Mouse (Mus musculus) forebrain, embryonic 12.5 days (tissue): ENCODE data around the gene Mbnl2. TPM values are rescaled to one million over a fixed set of nuclear protein-coding genes. Genes with fewer than 3 reads are reported as not detected.

ENCODE experiments used
- ATAC-seq: fragments of 200-750 bp; cut with Nextera tagmentation; 2 replicates; pipeline ENCODE4 v1.8.0; 2017; ENCODE audit warnings: moderate TSS enrichment; ENCODE audit not compliant: low FRiP score
- H3K27ac ChIP-seq: fragments of 300-500 bp; sonication (generic); 2 replicates; pipeline ENCODE4 v1.5.1; 2016; ENCODE audit warnings: mild to moderate bottlenecking
- H3K27me3 ChIP-seq: fragments of 300-500 bp; sonication (generic); 2 replicates; pipeline ENCODE4 v1.6.1; 2016; ENCODE audit warnings: mild to moderate bottlenecking
- H3K36me3 ChIP-seq: fragments of 300-500 bp; sonication (generic); replicated peaks from 2 replicates; pipeline ENCODE4 v1.6.1; 2016; ENCODE audit warnings: mild to moderate bottlenecking
- H3K4me1 ChIP-seq: fragments of 300-500 bp; sonication (generic); 2 replicates; pipeline ENCODE4 v1.6.1; 2016
- H3K4me2 ChIP-seq: fragments of 300-500 bp; sonication (generic); 2 replicates; pipeline ENCODE4 v1.6.1; 2016; ENCODE audit warnings: mild to moderate bottlenecking, moderate library complexity
- H3K4me3 ChIP-seq: fragments of 300-500 bp; sonication (generic); replicated peaks from 2 replicates; pipeline ENCODE4 v1.5.1; 2016; ENCODE audit warnings: mild to moderate bottlenecking
- H3K9ac ChIP-seq: fragments of 300-500 bp; sonication (generic); 2 replicates; pipeline ENCODE4 v1.6.1; 2016; ENCODE audit warnings: mild to moderate bottlenecking
- H3K9me3 ChIP-seq: fragments of 300-500 bp; sonication (generic); 2 replicates; pipeline ENCODE4 v1.6.1; 2016
- WGBS: fragments of 180-500 bp; shearing (Covaris S2); methylation state at CpG from one replicate; pipeline ENCODE4 v1.1.7; 2016; 5-methylcytosine and 5-hydroxymethylcytosine counted together
- polyA plus RNA-seq: library from polyadenylated mRNA; unstranded; fragments of >200 nt; fragmentation: Nextera tagmentation; extraction: Ambion mirVana; gene quantifications from 2 replicates; pipeline ENCODE4 v1.2.1, GENCODE M21; 2016

Gene Mbnl2
- polyA plus RNA-seq, 1 experiment from 2014 or later, result 32.5 TPM

DNA sequence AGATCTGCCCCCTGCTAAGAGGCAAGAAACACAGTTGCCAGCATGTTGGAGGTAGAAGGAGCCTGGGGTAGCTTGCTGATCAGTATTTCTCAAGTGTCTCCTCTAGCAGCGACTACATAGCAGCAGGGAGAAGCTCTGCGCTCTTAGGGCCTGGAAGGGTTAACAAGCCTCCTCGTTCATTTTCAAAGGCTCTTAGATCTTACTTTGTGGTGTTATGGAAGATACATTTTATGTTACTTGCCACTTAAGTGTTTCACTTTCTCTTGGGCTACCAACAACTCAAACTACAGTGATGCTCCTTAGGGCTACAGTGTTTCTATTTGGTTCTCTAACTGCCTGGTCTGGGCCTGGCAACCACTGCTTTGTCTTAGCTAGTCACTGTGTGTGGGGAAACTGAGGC is 31.9 kb downstream of the Mbnl2 start:
- 72% methylated on average over 3 of the region's 3 CpGs for WGBS
- H3K4me2 ChIP-seq, result no peak overlapping the region
- H3K4me1 ChIP-seq, result peaks cover 36% of the 10 kb centered on the region
- ATAC-seq, result no peak
- no peak overlapping the region for H3K27ac ChIP-seq
- no peaks in the 10 kb centered on the region for H3K9me3 ChIP-seq
- H3K4me3 ChIP-seq, result no peak overlapping the region
- H3K9ac ChIP-seq, result no peak overlapping the region
- no peaks in the 10 kb centered on the region for H3K36me3 ChIP-seq
- H3K27me3 ChIP-seq, result no peaks in the 10 kb centered on the region

DNA sequence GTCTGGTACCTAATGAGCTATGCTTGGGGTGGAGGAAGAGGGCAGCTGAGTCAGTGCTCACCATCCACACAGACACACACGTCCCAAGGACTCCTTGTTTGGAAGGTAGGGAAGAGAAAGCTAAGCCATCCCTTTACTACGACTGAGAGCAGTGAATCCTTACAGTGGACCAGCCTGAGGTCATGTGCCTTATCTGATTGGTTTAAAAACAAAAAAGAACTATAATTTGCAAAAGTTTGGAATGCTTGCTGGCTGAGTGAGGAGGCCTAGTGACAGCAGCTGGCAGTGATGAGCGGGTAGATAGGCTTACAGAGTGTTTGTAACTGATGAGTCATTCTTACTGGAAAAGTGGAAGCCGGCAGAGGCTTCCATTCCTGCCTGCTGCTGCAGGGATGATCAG is 32.5 kb downstream of the Mbnl2 start:
- Histone ChIP-seq H3K4me3 (no peak overlapping the region), H3K4me2 (no peak overlapping the region), H3K4me1 (peaks cover 33% of the 10 kb centered on the region), H3K36me3 (no peaks in the 10 kb centered on the region), H3K9me3 (no peaks in the 10 kb centered on the region), H3K27ac (no peak overlapping the region), H3K9ac (no peak overlapping the region), H3K27me3 (no peaks in the 10 kb centered on the region)
- 67% methylated on average over 4 of the region's 4 CpGs for WGBS
- no peak for ATAC-seq

DNA sequence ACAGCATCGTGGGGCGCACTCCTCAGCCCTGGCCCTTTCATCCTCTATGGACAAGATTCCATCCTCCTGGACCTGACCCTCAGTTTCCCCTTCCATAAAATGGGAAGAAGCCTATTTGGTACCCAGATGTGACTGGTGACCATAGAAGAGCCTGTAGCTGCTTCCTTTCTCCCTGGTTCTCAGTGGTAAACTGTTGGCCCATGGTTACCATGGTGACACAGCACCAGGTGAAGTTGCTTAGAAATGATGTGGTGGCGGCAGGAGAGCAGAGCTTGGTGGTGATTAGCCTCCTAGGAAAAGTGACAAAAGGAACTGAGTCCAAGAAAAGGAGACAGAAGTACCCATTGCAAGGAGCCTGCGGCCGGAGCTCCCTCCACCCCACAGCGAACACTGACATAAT is 34.2 kb downstream of the Mbnl2 start:
- 84% methylated on average over 6 of the region's 6 CpGs for WGBS
- no peak overlapping the region for H3K27ac ChIP-seq
- no peaks in the 10 kb centered on the region for H3K9me3 ChIP-seq
- peaks cover 30% of the 10 kb centered on the region for H3K4me1 ChIP-seq
- ATAC-seq, result no peak
- no peak overlapping the region for H3K4me2 ChIP-seq
- H3K36me3 ChIP-seq, result no peaks in the 10 kb centered on the region; the same call in 1 of the 2 replicates
- no peak overlapping the region for H3K9ac ChIP-seq
- no peak overlapping the region for H3K4me3 ChIP-seq
- H3K27me3 ChIP-seq, result no peaks in the 10 kb centered on the region

DNA sequence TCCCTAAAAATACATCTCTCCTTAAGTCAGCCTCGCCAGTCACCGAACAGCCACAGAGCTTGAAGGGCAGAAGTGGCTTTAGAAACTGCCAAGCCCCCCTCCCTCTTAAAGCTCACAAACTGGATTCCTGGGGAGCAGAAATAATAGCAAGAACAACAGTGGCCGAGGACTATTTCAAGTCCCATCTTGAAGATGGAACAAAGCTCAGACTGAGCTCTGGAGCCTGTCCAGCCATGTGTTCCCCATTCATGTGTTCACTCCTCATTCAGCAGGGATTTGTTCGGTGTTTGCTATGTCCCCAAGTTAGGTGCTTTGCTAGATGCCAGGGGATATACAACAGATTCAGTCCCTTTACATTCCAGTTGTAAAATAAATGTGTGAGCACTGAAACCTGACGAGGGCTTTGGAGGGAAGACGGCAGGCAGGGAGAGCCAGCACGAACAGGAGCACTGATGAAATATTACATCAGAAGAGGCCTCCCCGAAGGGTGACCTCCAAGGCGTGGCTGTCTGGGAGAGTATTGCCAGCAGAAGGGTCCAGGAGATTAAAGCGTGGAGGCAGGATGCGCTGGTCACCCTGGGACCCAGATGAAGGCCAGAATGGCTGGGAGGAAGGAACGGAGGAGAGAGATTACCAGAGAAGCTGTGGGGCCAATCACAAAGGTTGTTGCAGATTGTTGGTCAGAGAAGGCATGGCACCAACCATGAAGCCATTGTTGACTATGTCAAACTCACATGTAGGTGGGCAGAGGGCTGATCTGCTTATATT is 36.0 kb downstream of the Mbnl2 start:
- Histone ChIP-seq H3K36me3 (no peaks in the 10 kb centered on the region; the same call in 1 of the 2 replicates), H3K4me1 (peaks cover 30% of the 10 kb centered on the region), H3K27me3 (no peaks in the 10 kb centered on the region), H3K27ac (no peak overlapping the region), H3K9ac (no peak overlapping the region), H3K4me3 (no peak overlapping the region), H3K9me3 (no peaks in the 10 kb centered on the region), H3K4me2 (no peak overlapping the region)
- ATAC-seq, result no peak
- 51% methylated on average over 12 of the region's 12 CpGs for WGBS

DNA sequence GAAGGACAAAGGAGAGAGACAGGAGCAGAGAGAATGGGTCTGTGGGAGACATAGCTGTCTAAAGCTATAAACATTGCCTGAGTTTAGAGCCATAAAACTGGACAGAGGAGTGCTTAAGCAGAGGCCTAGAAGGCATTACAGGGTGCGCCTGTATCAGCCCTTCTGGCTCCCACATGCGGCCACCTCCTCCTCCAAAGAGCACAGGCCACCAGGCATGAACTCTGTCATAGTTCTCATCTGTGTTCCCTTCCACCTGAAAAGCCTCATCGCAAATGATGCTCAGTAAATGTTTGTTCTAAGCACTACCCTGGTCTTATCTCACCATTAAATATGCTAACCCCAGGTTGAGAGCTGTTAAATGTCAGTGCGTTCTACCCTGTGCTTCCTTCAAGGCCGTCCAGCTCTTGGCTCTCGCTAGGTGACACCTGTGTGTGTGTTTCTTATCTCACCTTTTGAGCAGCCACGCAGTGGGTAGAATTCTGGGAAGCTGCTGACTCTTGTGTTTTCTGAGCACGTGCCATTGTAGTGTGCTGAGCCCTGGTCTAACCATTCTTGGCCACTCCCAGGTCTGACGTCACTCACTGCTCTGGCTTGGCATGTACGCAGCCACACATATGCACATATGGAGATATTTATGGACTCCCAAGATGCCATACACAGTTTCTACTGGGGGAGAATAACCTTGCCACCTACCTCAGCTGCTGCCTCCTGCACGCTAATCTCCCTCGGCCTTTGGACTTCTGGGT is 37.4 kb downstream of the Mbnl2 start:
- no peaks in the 10 kb centered on the region; the same call in 1 of the 2 replicates for H3K36me3 ChIP-seq
- 94% methylated on average over 12 of the region's 12 CpGs for WGBS
- peaks cover 23% of the 10 kb centered on the region for H3K4me1 ChIP-seq
- ATAC-seq, result no peak
- no peak overlapping the region for H3K4me2 ChIP-seq
- no peaks in the 10 kb centered on the region for H3K9me3 ChIP-seq
- no peaks in the 10 kb centered on the region for H3K27me3 ChIP-seq
- H3K4me3 ChIP-seq, result no peak overlapping the region
- no peak overlapping the region for H3K27ac ChIP-seq
- H3K9ac ChIP-seq, result no peak overlapping the region

DNA sequence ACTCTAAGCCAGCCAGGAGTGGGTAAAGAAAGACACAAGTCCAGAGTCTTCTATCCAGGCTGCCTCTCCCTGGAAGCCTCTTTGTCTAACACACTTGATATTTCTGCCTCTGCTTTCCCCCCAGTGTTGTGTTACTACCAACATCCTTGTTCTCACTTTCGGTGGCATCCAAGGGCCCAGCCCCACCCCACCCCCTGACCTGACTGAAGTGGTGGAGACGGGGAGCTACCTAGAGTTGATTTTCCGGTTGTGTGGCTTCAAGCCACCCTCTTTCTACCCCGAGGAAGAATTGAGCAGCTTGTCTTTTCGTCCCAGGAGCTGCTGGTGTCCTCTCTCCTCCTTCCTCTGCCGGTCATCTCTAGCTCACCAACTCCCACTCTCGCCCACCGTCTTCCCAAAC is 38.0 kb downstream of the Mbnl2 start:
- 87% methylated on average over 8 of the region's 8 CpGs for WGBS
- H3K9me3 ChIP-seq, result no peaks in the 10 kb centered on the region
- H3K27me3 ChIP-seq, result no peaks in the 10 kb centered on the region
- no peak overlapping the region for H3K4me2 ChIP-seq
- H3K9ac ChIP-seq, result no peak overlapping the region
- H3K27ac ChIP-seq, result no peak overlapping the region
- ATAC-seq, result no peak
- no peaks in the 10 kb centered on the region; the same call in 1 of the 2 replicates for H3K36me3 ChIP-seq
- no peak overlapping the region for H3K4me3 ChIP-seq
- peaks cover 26% of the 10 kb centered on the region for H3K4me1 ChIP-seq

DNA sequence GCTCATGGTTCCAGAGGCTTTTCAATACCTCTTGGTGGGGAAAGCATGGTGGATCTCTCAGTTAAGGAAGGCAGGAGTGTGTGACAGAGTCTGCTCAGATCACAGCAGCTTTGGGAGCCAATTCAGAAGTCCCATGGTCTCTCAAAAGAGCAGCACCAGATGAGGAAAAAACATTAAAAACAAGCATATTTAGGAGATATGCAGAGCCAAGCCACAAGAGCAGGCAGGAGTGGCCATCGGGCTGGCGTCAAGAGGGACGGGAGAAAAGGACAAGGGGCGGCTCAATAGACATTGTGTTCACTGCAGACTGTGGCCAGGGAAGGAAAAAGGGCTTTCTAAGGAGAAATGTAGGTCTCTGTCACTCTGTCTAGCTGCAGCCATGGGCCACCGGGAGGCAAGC is 40.3 kb downstream of the Mbnl2 start:
- Histone ChIP-seq H3K9ac (no peak overlapping the region), H3K27me3 (no peaks in the 10 kb centered on the region), H3K4me3 (no peak overlapping the region), H3K4me2 (no peak overlapping the region), H3K36me3 (no peaks in the 10 kb centered on the region; the same call in 1 of the 2 replicates), H3K4me1 (peaks cover 20% of the 10 kb centered on the region), H3K27ac (no peak overlapping the region), H3K9me3 (no peaks in the 10 kb centered on the region)
- 72% methylated on average over 5 of the region's 5 CpGs for WGBS
- ATAC-seq, result no peak

DNA sequence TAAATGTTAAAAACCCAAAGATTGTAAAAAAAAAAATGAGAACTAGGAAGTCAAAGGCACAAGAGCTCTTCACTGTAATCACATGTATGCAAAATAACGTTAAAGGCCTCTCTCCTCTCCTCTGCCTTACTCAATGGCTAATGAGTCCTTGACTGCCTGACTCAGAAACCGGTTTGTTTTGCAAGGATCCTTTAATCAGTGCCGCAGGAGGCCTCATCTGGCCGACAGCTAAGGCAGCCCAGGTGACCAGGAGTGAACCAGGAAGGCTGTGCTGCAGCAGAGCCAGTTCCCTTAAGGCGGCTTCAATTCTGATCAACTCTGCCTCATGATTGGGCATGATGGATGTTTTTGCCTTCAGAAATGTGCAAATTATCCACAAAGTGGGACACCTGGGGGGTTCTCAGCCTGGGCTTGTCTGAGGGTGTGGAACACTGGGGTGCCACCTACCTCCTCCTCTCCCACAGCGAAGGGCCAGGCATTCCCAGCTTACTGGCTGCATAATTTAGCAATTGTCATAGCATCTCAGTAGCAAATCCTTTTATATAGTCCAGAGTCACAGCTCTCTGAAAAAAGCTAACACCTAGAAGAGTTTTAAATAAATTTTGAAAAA is 43.0 kb downstream of the Mbnl2 start:
- no peaks in the 10 kb centered on the region; the same call in 1 of the 2 replicates for H3K36me3 ChIP-seq
- no peaks in the 10 kb centered on the region for H3K9me3 ChIP-seq
- H3K4me3 ChIP-seq, result no peak overlapping the region
- 25% methylated on average over 6 of the region's 6 CpGs for WGBS
- H3K27me3 ChIP-seq, result no peaks in the 10 kb centered on the region
- H3K9ac ChIP-seq, result no peak overlapping the region
- ATAC-seq, result no peak
- H3K4me2 ChIP-seq, result no peak overlapping the region
- H3K27ac ChIP-seq, result no peak overlapping the region
- H3K4me1 ChIP-seq, result peaks cover 8% of the 10 kb centered on the region

DNA sequence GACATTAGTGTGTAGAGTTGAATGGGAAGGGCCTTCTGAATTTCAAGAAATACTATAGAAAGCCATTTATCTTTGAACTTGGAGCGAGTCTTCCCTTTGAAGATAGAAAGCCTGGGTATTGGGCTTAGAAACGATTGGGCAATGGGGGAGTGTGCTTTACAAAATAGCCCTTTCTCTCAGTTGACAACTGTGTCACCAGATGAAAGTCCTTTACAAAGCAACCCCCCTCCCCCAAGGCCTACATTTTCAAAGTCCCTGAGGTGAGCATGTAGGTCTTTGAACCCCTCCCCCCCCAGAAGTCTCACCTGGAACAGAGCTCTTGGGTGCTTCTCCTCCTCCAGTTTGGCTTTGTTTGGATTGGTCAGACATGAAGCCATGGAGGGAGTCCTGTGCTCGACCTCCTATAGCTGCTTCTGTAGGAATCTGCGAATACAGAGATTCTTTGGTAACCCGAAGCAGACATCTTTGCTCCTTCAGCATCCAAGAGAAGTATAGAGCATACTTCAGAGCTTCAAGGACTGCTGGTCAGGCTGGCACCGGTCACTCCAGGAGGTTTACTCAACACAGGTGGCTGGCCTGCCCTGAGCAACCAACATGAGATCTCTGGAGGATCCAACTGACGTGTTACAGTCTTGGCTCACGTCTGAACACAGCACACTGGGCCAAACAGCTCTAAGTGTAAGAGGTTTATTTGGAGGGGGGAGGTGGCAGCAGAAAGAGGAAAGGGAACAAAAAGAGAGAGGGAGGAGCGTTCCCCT is 43.7 kb downstream of the Mbnl2 start:
- no peak overlapping the region for H3K4me2 ChIP-seq
- H3K9ac ChIP-seq, result no peak overlapping the region
- no peaks in the 10 kb centered on the region for H3K9me3 ChIP-seq
- WGBS, result 79% methylated on average over 9 of the region's 9 CpGs
- no peaks in the 10 kb centered on the region for H3K27me3 ChIP-seq
- H3K36me3 ChIP-seq, result no peaks in the 10 kb centered on the region
- H3K27ac ChIP-seq, result no peak overlapping the region
- ATAC-seq, result no peak
- peaks cover 8% of the 10 kb centered on the region for H3K4me1 ChIP-seq
- H3K4me3 ChIP-seq, result no peak overlapping the region

DNA sequence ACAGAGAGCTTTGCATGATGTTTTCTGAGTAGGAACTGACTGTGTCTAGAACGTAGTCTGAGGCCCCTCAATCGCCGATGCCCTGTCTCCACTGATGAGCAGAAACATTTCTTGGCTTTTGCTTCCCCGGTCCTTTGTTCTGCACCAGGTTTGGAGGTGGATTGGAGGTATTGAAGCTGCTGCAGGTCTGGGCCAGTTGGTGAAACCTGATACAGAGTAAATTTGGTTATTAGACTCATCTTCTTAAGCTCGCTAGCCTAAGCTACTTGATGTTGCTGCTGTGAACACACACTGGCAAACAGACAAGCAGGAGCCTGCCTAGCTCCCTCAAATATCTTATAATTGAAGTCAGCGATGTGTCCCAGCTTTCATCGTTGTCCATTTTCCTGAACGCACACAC is 46.6 kb downstream of the Mbnl2 start:
- 92% methylated on average over 8 of the region's 8 CpGs for WGBS
- peaks cover 8% of the 10 kb centered on the region for H3K4me1 ChIP-seq
- no peak overlapping the region for H3K4me2 ChIP-seq
- H3K9ac ChIP-seq, result no peak overlapping the region
- H3K9me3 ChIP-seq, result no peaks in the 10 kb centered on the region
- no peak overlapping the region for H3K4me3 ChIP-seq
- H3K36me3 ChIP-seq, result no peaks in the 10 kb centered on the region; the same call in 1 of the 2 replicates
- ATAC-seq, result no peak
- no peaks in the 10 kb centered on the region for H3K27me3 ChIP-seq
- H3K27ac ChIP-seq, result no peak overlapping the region

DNA sequence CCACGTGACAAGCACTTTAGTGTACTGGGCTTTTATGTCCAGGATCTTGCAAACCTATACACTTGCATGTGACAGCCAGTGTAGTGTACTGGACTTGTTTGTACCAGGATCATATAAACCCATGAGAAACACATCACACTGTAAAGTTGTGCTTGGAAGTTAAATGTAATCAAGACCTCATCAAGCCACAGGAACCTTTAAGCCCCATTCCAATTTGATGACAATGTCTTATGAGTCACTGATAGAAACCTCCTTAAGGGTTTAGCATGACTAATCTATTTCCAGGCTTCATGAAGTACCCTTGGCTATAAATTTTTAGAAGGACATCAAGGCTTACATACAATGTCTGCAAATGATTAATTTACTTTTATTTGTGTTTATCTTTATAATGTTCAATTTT is 47.6 kb downstream of the Mbnl2 start:
- no peak for ATAC-seq
- Histone ChIP-seq H3K27me3 (no peaks in the 10 kb centered on the region), H3K36me3 (no peaks in the 10 kb centered on the region; the same call in 1 of the 2 replicates), H3K9ac (no peak overlapping the region), H3K27ac (no peak overlapping the region), H3K4me1 (peaks cover 8% of the 10 kb centered on the region), H3K4me3 (no peak overlapping the region), H3K9me3 (no peaks in the 10 kb centered on the region), H3K4me2 (no peak overlapping the region)
- 83% methylated on average over 1 of the region's 1 CpGs for WGBS
